Mouse (Mus musculus) thymus, adult 2 months (tissue): Measurements from ENCODE around the gene Ppp1r21. TPM values are rescaled to one million over a fixed set of nuclear protein-coding genes. Genes with fewer than 3 reads are reported as not detected.

Experiments
- DNase-seq: peaks from one replicate; pipeline ENCODE4 v3.0.0; 2021
- H3K27ac ChIP-seq: fragments of 200-500 bp; 2 replicates; pipeline ENCODE4 v1.5.1; 2012; ENCODE audit warnings: low read length, control low read depth; ENCODE audit not compliant: control insufficient read depth, insufficient read depth
- H3K27me3 ChIP-seq: fragments of 200-500 bp; 2 replicates; pipeline ENCODE4 v1.6.1; 2012; ENCODE audit warnings: mild to moderate bottlenecking, low read length, moderate library complexity, mixed read lengths; ENCODE audit not compliant: control insufficient read depth, insufficient read depth
- H3K36me3 ChIP-seq: fragments of 200-500 bp; 2 replicates; pipeline ENCODE4 v1.6.1; 2012; ENCODE audit warnings: mild to moderate bottlenecking, low read length, moderate library complexity; ENCODE audit not compliant: control insufficient read depth, insufficient read depth
- H3K4me1 ChIP-seq: fragments of 200-500 bp; replicated peaks from 2 replicates; pipeline ENCODE4 v1.6.1; 2012; ENCODE audit warnings: low read length; ENCODE audit not compliant: control insufficient read depth, insufficient read depth
- H3K4me3 ChIP-seq: fragments of 200-500 bp; 2 replicates; pipeline ENCODE4 v1.5.1; 2012; ENCODE audit warnings: mild to moderate bottlenecking, low read length, control low read depth, moderate library complexity; ENCODE audit not compliant: control insufficient read depth, insufficient read depth
- CTCF ChIP-seq: fragments of 200-500 bp; IDR thresholded peaks from 2 replicates; pipeline ENCODE4 v1.5.1; 2012; ENCODE audit warnings: mild to moderate bottlenecking, control low read depth, low read length, moderate library complexity, borderline replicate concordance; ENCODE audit not compliant: control insufficient read depth, poor library complexity, insufficient read depth; ENCODE audit errors: extremely low read depth
- POLR2A ChIP-seq: fragments of 200-500 bp; IDR thresholded peaks from 2 replicates; pipeline ENCODE4 v1.6.1; 2012; ENCODE audit warnings: mild to moderate bottlenecking, low read length, control low read depth, moderate library complexity; ENCODE audit not compliant: control insufficient read depth, poor library complexity, insufficient read depth; ENCODE audit errors: extremely low read depth
- WGBS: fragments of 180-500 bp; shearing (Covaris S2); methylation state at CpG from one replicate; pipeline ENCODE4 v1.1.7; 2018; 5-methylcytosine and 5-hydroxymethylcytosine counted together
- polyA plus RNA-seq: library from polyadenylated mRNA; depleted of rRNA; stranded (reverse); fragments of >200 nt; gene quantifications from 2 replicates; pipeline ENCODE4 v1.2.3, GENCODE M21; 2012; rRNA removed

Ppp1r21 gene
- polyA plus RNA-seq = 40.9 and 43.9 TPM in 2 replicates

- H3K4me3 ChIP-seq = peak within 1 kb of the TSS; percentile 90
- no peaks in the 10 kb centered on the region for H3K27me3 ChIP-seq
- peak within 1 kb of the TSS; percentile 43; the same call in 1 of the 2 replicates for H3K27ac ChIP-seq
- H3K4me1 ChIP-seq = peaks cover 7% of the 10 kb centered on the region
- peak; percentile 96 for DNase-seq
- WGBS = 10% methylated on average over 40 of the region's 49 CpGs
- peak; percentile 73; the same call in 1 of the 2 replicates for TF ChIP-seq POLR2A
- peak; percentile 50; the same call in 1 of the 2 replicates for TF ChIP-seq CTCF
- no peaks in the 10 kb centered on the region for H3K36me3 ChIP-seq
Observed at GRCm38 (mm10) chr17:88529519-88530235, at the start of gene Ppp1r21. Gene Ppp1r21 (plus strand): TSS chr17:88530118.

- TF ChIP-seq CTCF = no peak
- TF ChIP-seq POLR2A = no peak
- no peaks in the 10 kb centered on the region for H3K27me3 ChIP-seq
- H3K4me1 ChIP-seq = no peaks in the 10 kb centered on the region
- H3K36me3 ChIP-seq = no peaks in the 10 kb centered on the region; the same call in 1 of the 2 replicates
- 93% methylated on average over 10 of the region's 10 CpGs for whole genome bisulfite sequencing
- no peak for DNase-seq
- H3K27ac ChIP-seq = no peak overlapping the region
- H3K4me3 ChIP-seq = no peak overlapping the region
Observed at GRCm38 (mm10) chr17:88480369-88480768, 49.5 kb upstream of the Ppp1r21 start.

GRCm38 (mm10) chr17:88481062-88481461 lies 48.9 kb upstream of the Ppp1r21 start:
- Histone ChIP-seq H3K27me3 (no peaks in the 10 kb centered on the region), H3K4me1 (no peaks in the 10 kb centered on the region), H3K27ac (no peak overlapping the region), H3K36me3 (no peaks in the 10 kb centered on the region; the same call in 1 of the 2 replicates), H3K4me3 (no peak overlapping the region)
- TF ChIP-seq CTCF (no peak), POLR2A (no peak)
- DNase-seq = no peak
- WGBS = 90% methylated on average over 2 of the region's 2 CpGs

GRCm38 (mm10) chr17:88481587-88481986 lies 48.3 kb upstream of the Ppp1r21 start:
- no peak overlapping the region for H3K4me3 ChIP-seq
- 88% methylated on average over 3 of the region's 3 CpGs for WGBS
- TF ChIP-seq CTCF (no peak), POLR2A (no peak)
- DNase-seq = no peak
- peaks cover 2% of the 10 kb centered on the region for H3K36me3 ChIP-seq
- H3K4me1 ChIP-seq = no peaks in the 10 kb centered on the region
- H3K27ac ChIP-seq = no peak overlapping the region
- H3K27me3 ChIP-seq = no peaks in the 10 kb centered on the region

- TF ChIP-seq POLR2A = no peak
- no peak for TF ChIP-seq CTCF
- H3K27ac ChIP-seq = no peak overlapping the region
- no peak overlapping the region for H3K4me3 ChIP-seq
- DNase-seq = no peak
- H3K27me3 ChIP-seq = no peaks in the 10 kb centered on the region
- H3K4me1 ChIP-seq = no peaks in the 10 kb centered on the region
- peaks cover 5% of the 10 kb centered on the region for H3K36me3 ChIP-seq
- WGBS = 65% methylated on average over 11 of the region's 11 CpGs
Observed at GRCm38 (mm10) chr17:88484539-88484938, 45.4 kb upstream of the Ppp1r21 start.

- Histone ChIP-seq H3K4me3 (no peak overlapping the region), H3K27ac (no peak overlapping the region), H3K27me3 (no peaks in the 10 kb centered on the region), H3K4me1 (no peaks in the 10 kb centered on the region), H3K36me3 (peaks cover 5% of the 10 kb centered on the region)
- TF ChIP-seq POLR2A (no peak), CTCF (no peak)
- 95% methylated on average over 1 of the region's 1 CpGs for WGBS
- no peak for DNase-seq
Observed at GRCm38 (mm10) chr17:88484951-88485350, 45.0 kb upstream of the Ppp1r21 start.

- H3K27ac ChIP-seq = no peak overlapping the region
- no peaks in the 10 kb centered on the region for H3K27me3 ChIP-seq
- no peaks in the 10 kb centered on the region for H3K4me1 ChIP-seq
- TF ChIP-seq CTCF (no peak), POLR2A (no peak)
- DNase-seq = no peak
- peaks cover 10% of the 10 kb centered on the region for H3K36me3 ChIP-seq
- 97% methylated on average over 10 of the region's 10 CpGs for WGBS
- H3K4me3 ChIP-seq = no peak overlapping the region
Observed at GRCm38 (mm10) chr17:88490546-88490945, 39.4 kb upstream of the Ppp1r21 start.
